Mouse (Mus musculus): Measurements from ENCODE around the gene Nbea.

Gene Nbea

DNA sequence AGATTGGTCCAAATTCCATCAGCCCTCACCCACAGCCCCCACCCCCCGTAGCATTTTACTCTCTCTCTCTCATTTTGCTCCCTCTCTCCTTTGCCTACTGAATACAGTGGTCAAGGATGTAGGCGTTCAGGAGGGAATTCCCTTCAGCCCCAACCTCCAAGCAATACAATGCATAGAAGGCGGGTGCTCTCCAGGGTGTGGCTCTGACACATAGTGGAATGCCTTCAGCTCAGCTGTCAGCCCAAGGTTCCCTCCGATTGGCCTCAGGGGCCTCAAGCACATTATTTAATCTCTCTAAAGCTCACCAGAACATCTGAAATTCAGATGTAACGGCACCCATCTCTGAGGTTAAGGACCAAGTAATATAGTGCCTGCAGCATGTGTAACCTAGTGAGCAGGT, 590.2 kb downstream of the Nbea start:
- DNase-seq (ENCODE audit: low read depth, low spot score) = no peak

DNA sequence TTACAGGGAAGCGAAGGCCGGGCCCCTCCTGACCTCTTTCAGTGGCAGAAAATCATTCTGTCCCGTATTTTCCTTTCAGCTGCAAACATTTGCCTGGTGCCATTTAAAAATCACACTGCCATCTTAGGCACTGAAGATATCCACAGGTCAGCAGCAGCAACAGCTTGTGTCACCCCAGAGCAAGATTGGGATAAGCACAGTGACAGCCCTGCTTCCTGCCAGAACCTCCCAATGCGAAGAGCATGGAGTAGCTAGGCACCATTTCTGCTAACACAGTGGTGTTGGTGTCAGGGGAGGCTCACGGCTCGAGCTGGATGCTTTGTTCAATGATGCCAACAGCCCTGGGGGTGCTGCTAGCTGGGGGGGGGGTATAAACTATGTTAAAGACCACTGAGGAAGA, 592.8 kb downstream of the Nbea start:
- no peak for DNase-seq (ENCODE audit: low read depth, low spot score)

GRCm38 (mm10) chr3:55590291-55590690, 593.2 kb downstream of the Nbea start:
- no peak for DNase-seq (ENCODE audit: low read depth, low spot score)

- no peak for DNase-seq (ENCODE audit: low read depth, low spot score)
These were observed 594.0 kb downstream of the Nbea start for GRCm38 (mm10) chr3:55589402-55589944.

DNA sequence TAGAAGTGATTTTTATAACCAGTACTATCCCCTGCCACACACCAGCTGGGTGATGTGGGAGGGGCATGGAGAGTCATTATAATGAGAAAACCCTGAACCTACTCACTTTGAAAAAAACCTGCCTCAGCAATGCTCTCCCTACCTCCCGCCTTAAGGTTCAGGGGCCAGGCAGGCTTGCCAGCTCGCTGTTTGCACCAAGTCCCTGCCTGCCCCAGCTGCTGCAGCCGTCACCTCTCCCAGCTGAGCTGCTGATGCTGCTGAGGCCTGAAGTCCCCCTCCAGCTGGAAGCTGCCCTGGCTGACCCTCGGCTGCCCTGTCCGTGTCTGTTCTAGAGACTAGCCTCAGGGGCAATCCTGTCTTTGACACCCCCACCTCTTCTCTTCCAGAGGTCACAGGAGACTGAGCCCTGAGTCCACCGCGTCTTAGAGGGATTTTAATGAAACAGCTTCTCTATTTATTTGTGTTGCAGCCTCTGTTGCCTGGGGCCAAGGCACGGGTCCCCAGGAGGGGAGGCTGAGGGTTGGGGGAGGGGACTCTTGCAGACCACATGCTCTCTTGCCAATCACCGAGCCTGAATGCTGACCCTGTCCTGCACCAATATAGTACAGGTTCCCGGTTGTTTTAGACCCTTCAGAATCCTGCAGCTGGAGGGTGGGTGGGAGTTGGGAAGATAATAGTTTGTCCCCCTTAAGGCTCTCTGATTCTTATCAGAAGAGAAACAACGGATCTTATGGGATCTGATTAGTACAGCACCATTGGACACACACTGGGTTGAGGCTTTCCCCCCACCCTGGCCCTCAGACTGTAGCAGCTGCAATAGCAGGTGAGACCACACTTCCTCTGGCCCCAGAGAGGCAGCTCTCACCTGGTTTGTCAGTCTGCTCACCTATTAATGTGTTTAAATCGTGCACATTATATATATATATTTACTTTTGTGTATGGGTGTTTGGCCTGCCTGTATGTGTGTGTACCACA, 595.2 kb downstream of the Nbea start:
- no peak for DNase-seq (ENCODE audit: low read depth, low spot score)

GRCm38 (mm10) chr3:55587434-55587971, 596.0 kb downstream of the Nbea start:
- DNase-seq (ENCODE audit: low read depth, low spot score) = no peak
